Mouse (Mus musculus): ENCODE measurements around the gene Gm49510.

DNA sequence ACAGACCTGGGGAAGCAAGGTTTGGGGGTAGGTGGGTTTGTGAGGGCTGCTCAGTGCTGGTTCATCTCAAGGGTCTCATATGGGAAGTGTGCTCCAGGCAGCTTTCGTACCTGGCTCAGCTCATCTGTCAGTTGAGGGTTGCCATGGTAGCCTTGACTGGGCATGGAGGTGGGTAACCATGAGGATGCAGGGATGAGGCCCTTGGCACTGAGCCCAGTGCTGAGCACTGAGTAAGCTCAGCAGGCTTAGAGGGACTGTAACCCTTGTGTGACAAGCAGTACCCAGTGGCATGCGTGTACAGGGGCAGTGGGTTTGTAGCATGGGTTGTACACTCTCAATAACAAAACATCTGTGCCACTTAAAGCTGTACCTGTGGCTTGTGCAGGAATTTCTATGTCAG lies 38.5 kb downstream of the Gm49510 start:
- TF ChIP-seq CTCF (IDR thresholded peaks at IDR 0.05; ENCODE audit: insufficient read depth, low read length): no peak
- TF ChIP-seq POLR2A (IDR thresholded peaks at IDR 0.05; ENCODE audit: borderline replicate concordance, extremely low read depth, low read depth, low read length): no peak

Measured in lung, adult 2 months (tissue).